Mouse (Mus musculus) C2C12 (cell line): Measurements from ENCODE around the gene Ap4b1. TPM values are rescaled to one million over a fixed set of nuclear protein-coding genes. Genes with fewer than 3 reads are reported as not detected.

Source experiments
- H3K27me3 ChIP-seq: one replicate; pipeline ENCODE4 v1.6.1; 2011; ENCODE audit not compliant: control insufficient read depth, insufficient read depth, insufficient read length
- H3K36me3 ChIP-seq: one replicate; pipeline ENCODE4 v1.6.1; 2011; ENCODE audit not compliant: control insufficient read depth, insufficient read depth
- H3K4me3 ChIP-seq: one replicate; pipeline ENCODE4 v1.5.1; 2011; ENCODE audit warnings: mild to moderate bottlenecking, control low read depth; ENCODE audit not compliant: poor library complexity, insufficient read depth, severe bottlenecking
- H3K79me2 ChIP-seq: one replicate; pipeline ENCODE4 v1.6.1; 2011; ENCODE audit not compliant: control insufficient read depth, insufficient read depth
- H3K79me3 ChIP-seq: one replicate; pipeline ENCODE4 v1.6.1; 2011; ENCODE audit warnings: low read depth, control low read depth
- H3ac ChIP-seq: one replicate; pipeline ENCODE3; 2011; ENCODE audit warnings: low read depth; ENCODE audit not compliant: control insufficient read depth, insufficient read length
- CEBPB ChIP-seq: IDR thresholded peaks from one replicate; pipeline ENCODE4 v1.6.1; 2011; ENCODE audit warnings: low read depth, mild to moderate bottlenecking, control low read depth, moderate library complexity
- CTCF ChIP-seq: IDR thresholded peaks from one replicate; pipeline ENCODE4 v1.5.1; 2011; ENCODE audit not compliant: control insufficient read depth, insufficient read depth, insufficient read length
- FOSL1 ChIP-seq: IDR thresholded peaks from one replicate; pipeline ENCODE4 v1.8.0; 2011; ENCODE audit warnings: mild to moderate bottlenecking, low read length; ENCODE audit not compliant: poor library complexity, insufficient read depth, severe bottlenecking
- MAX ChIP-seq: IDR thresholded peaks from one replicate; pipeline ENCODE4 v1.6.1; 2011; ENCODE audit warnings: mild to moderate bottlenecking, control low read depth
- MYOD1 ChIP-seq: IDR thresholded peaks from one replicate; pipeline ENCODE4 v1.6.1; 2011; ENCODE audit warnings: low read depth; ENCODE audit not compliant: control insufficient read depth, insufficient read length
- MYOG ChIP-seq: IDR thresholded peaks from one replicate; pipeline ENCODE4 v1.6.1; 2011; ENCODE audit not compliant: control insufficient read depth, insufficient read length; ENCODE audit errors: extremely low read depth
- USF1 ChIP-seq: IDR thresholded peaks from one replicate; pipeline ENCODE4 v1.6.1; 2011; ENCODE audit warnings: low read depth, mild to moderate bottlenecking, control low read depth, moderate library complexity
- polyA plus RNA-seq: library from polyadenylated mRNA; unstranded; fragments of >200 nt; fragmentation: generic; extraction: Trizol; gene quantifications from one replicate; pipeline ENCODE4 v1.2.1, GENCODE M21; 2012; ENCODE audit warnings: missing spikeins

The Ap4b1 gene
- polyA plus RNA-seq, 1 experiment: 8.8 TPM

- no peaks in the 10 kb centered on the region for H3K79me2 ChIP-seq
- no peak for TF ChIP-seq CEBPB
- no peak for TF ChIP-seq MYOG
- no peak for TF ChIP-seq MYOD1
- no peak for TF ChIP-seq FOSL1
- no peak for TF ChIP-seq MAX
- TF ChIP-seq CTCF: no peak
- no peak for TF ChIP-seq USF1
- no peaks in the 10 kb centered on the region for H3K27me3 ChIP-seq
- H3K4me3 ChIP-seq: no peak overlapping the region
- H3K79me3 ChIP-seq: no peaks in the 10 kb centered on the region
- no peaks in the 10 kb centered on the region for H3K36me3 ChIP-seq
- H3ac ChIP-seq: no peak overlapping the region
Observed at GRCm38 (mm10) chr3:103851882-103852281, 42.6 kb downstream of the Ap4b1 start.

GRCm38 (mm10) chr3:103852565-103853299, 43.4 kb downstream of the Ap4b1 start:
- no peaks in the 10 kb centered on the region for H3K36me3 ChIP-seq
- no peaks in the 10 kb centered on the region for H3K79me2 ChIP-seq
- H3K79me3 ChIP-seq: no peaks in the 10 kb centered on the region
- no peaks in the 10 kb centered on the region for H3K27me3 ChIP-seq
- no peak overlapping the region for H3ac ChIP-seq
- no peak overlapping the region for H3K4me3 ChIP-seq
- TF ChIP-seq MYOG: no peak
- TF ChIP-seq MAX: no peak
- TF ChIP-seq FOSL1: no peak
- TF ChIP-seq MYOD1: no peak
- no peak for TF ChIP-seq CTCF
- TF ChIP-seq CEBPB: no peak
- no peak for TF ChIP-seq USF1

GRCm38 (mm10) chr3:103853804-103854203, 44.5 kb downstream of the Ap4b1 start:
- H3K79me2 ChIP-seq: no peaks in the 10 kb centered on the region
- no peaks in the 10 kb centered on the region for H3K36me3 ChIP-seq
- no peak overlapping the region for H3K4me3 ChIP-seq
- no peak for TF ChIP-seq MYOG
- TF ChIP-seq CEBPB: no peak
- no peak for TF ChIP-seq USF1
- TF ChIP-seq CTCF: no peak
- no peak for TF ChIP-seq MAX
- no peak for TF ChIP-seq FOSL1
- no peaks in the 10 kb centered on the region for H3K79me3 ChIP-seq
- no peaks in the 10 kb centered on the region for H3K27me3 ChIP-seq
- no peak overlapping the region for H3ac ChIP-seq

- no peaks in the 10 kb centered on the region for H3K27me3 ChIP-seq
- no peak overlapping the region for H3ac ChIP-seq
- H3K4me3 ChIP-seq: no peak overlapping the region
- no peak for TF ChIP-seq USF1
- TF ChIP-seq MAX: no peak
- no peak for TF ChIP-seq CTCF
- TF ChIP-seq MYOG: no peak
- TF ChIP-seq FOSL1: no peak
- no peak for TF ChIP-seq CEBPB
- TF ChIP-seq MYOD1: no peak
- no peaks in the 10 kb centered on the region for H3K36me3 ChIP-seq
- no peaks in the 10 kb centered on the region for H3K79me2 ChIP-seq
- H3K79me3 ChIP-seq: no peaks in the 10 kb centered on the region
Observed at GRCm38 (mm10) chr3:103857036-103857805, 47.9 kb downstream of the Ap4b1 start.

- no peak for TF ChIP-seq USF1
- no peak for TF ChIP-seq MAX
- no peak for TF ChIP-seq FOSL1
- H3K79me2 ChIP-seq: no peaks in the 10 kb centered on the region
- H3ac ChIP-seq: no peak overlapping the region
- no peak overlapping the region for H3K4me3 ChIP-seq
- H3K27me3 ChIP-seq: no peaks in the 10 kb centered on the region
- H3K79me3 ChIP-seq: no peaks in the 10 kb centered on the region
- no peaks in the 10 kb centered on the region for H3K36me3 ChIP-seq
Observed at GRCm38 (mm10) chr3:103857977-103858563, 48.8 kb downstream of the Ap4b1 start.
